Mouse (Mus musculus) urinary bladder, postnatal 36 days (tissue): ENCODE data around the gene Atxn7.
"Not testable (repeated sequence)": the region's sequence is repeated elsewhere in the genome, so short reads cannot be mapped to it uniquely, and the experiment has no call there.

ENCODE experiments used
- DNase-seq, 2 experiments: peaks; one replicate each; pipeline ENCODE4 v3.0.0; 2022; ENCODE audit warnings: low spot score in 2 of 2, mixed read lengths in 1 of 2

Atxn7 gene

GRCm38 (mm10) chr14:13961401-13962112, at the start of gene Atxn7, which contains the start of gene Thoc7:
Gene Atxn7 (plus strand): TSS chr14:13961440.
Gene Thoc7 (minus strand): TSS chr14:13961852.
- DNase-seq = peak; percentile 26 to 36

GRCm38 (mm10) chr14:13914387-13915082, 46.7 kb upstream of the Atxn7 start, which contains the start of gene Gm281:
Gene Gm281 (minus strand): TSS chr14:13914478.
- DNase-seq = no peak

GRCm38 (mm10) chr14:13915207-13915606, 46.0 kb upstream of the Atxn7 start:
- no peak for DNase-seq

- DNase-seq = no peak
Measured at GRCm38 (mm10) chr14:13917208-13917607, 44.0 kb upstream of the Atxn7 start.

GRCm38 (mm10) chr14:13917630-13918029, 43.6 kb upstream of the Atxn7 start:
- peak; percentile 8 for DNase-seq

GRCm38 (mm10) chr14:13933290-13934051, 27.8 kb upstream of the Atxn7 start:
- no peak for DNase-seq

GRCm38 (mm10) chr14:13934052-13934371, 27.2 kb upstream of the Atxn7 start:
- DNase-seq = no peak

- no peak for DNase-seq
Measured at GRCm38 (mm10) chr14:13944686-13945085, 16.6 kb upstream of the Atxn7 start.

- DNase-seq = no peak
Measured at GRCm38 (mm10) chr14:13948345-13948744, 12.9 kb upstream of the Atxn7 start.

GRCm38 (mm10) chr14:13950401-13950800, 10.8 kb upstream of the Atxn7 start:
- no peak for DNase-seq

GRCm38 (mm10) chr14:13952151-13952550, 9.1 kb upstream of the Atxn7 start:
- not testable (repeated sequence) for DNase-seq

GRCm38 (mm10) chr14:13960079-13960478, 1.2 kb upstream of the Atxn7 start:
- no peak for DNase-seq

GRCm38 (mm10) chr14:13960482-13961325, 536 bp upstream of the Atxn7 start:
- DNase-seq = peak; percentile 52 to 59

GRCm38 (mm10) chr14:13962476-13962875, 1.2 kb downstream of the Atxn7 start:
- no peak for DNase-seq

GRCm38 (mm10) chr14:13963527-13963926, 2.3 kb downstream of the Atxn7 start:
- DNase-seq = no peak

GRCm38 (mm10) chr14:13967607-13968006, 6.4 kb downstream of the Atxn7 start:
- no peak for DNase-seq

GRCm38 (mm10) chr14:13968476-13968875, 7.2 kb downstream of the Atxn7 start:
- DNase-seq = no peak

- no peak for DNase-seq
Measured at GRCm38 (mm10) chr14:13970513-13970912, 9.3 kb downstream of the Atxn7 start.

GRCm38 (mm10) chr14:13971644-13972234, 10.5 kb downstream of the Atxn7 start:
- DNase-seq = no peak

- DNase-seq = no peak
Measured at GRCm38 (mm10) chr14:13977498-13977897, 16.3 kb downstream of the Atxn7 start.

- no peak for DNase-seq
Measured at GRCm38 (mm10) chr14:13981286-13981685, 20.0 kb downstream of the Atxn7 start.
